Comparison of ENCODE assay signal across 16 mouse cellular contexts in genomic region chr4:99241674-99242073, GRCm38 (mm10). TPM values are rescaled to one million over a fixed set of nuclear protein-coding genes. Genes with fewer than 3 reads are reported as not detected.
DNase-seq lines count a peak whose midpoint lies in the region; TF ChIP-seq lines count a peak whose summit lies in the region.
"Had no signal": no experiment of that assay in that cellular context is flagged by ENCODE, and none has a peak within 500 bp of the region (broad histone marks: within the 10 kb centered on the region; RNA-seq: fewer than 3 reads in every experiment).

No protein-coding gene starts in this region.

- no peak overlapping the region for H3K27ac ChIP-seq in kidney, adult 2 months (ENCODE audit: insufficient read depth, low read depth, low read length)
- no peak overlapping the region for H3K27ac ChIP-seq in cortical plate, adult 2 months (ENCODE audit: insufficient read depth, low read length)
- H3K27ac ChIP-seq: heart, embryonic 10.5 days; hindbrain, embryonic 12.5 days; midbrain, embryonic 12.5 days had no signal

- DNase-seq in kidney, adult 2 months: no peak
- DNase-seq in kidney, adult 18-20 months: no peak
- DNase-seq in thymus, postnatal 4 days: peak; percentile 15
- DNase-seq in thymus, adult 18-20 months: no peak
- no peak for DNase-seq in left cerebral cortex, adult 18-20 months (ENCODE audit: low spot score in 2 of 2)
- no peak for DNase-seq in left cerebral cortex, postnatal 10 days (ENCODE audit: extremely low spot score in 1 of 2, low spot score in 2 of 2)
- DNase-seq: cerebellum, postnatal 14 days; kidney, postnatal 10 days; lung, adult 18-20 months; spleen, adult 18-20 months; thymus, postnatal 14 days had no signal

- intact Hi-C loops in left cerebral cortex, postnatal 10 days (cut with DNase I): no loop called here

- peak; percentile 37 for TF ChIP-seq CTCF in kidney, adult 2 months (conservative IDR thresholded peaks at IDR 0.05; ENCODE audit: insufficient read depth, insufficient read length, low read depth, low read length)
- 0 out of 2 replicates have a peak, but pooled peaks have one; percentile 6 for TF ChIP-seq CTCF in cortical plate, adult 2 months (IDR thresholded peaks at IDR 0.05; ENCODE audit: extremely low read depth, insufficient read depth, low read length)

- TF ChIP-seq POLR2A in kidney, adult 2 months (IDR thresholded peaks at IDR 0.05; ENCODE audit: low read depth, low read length): no peak
- TF ChIP-seq POLR2A in cortical plate, adult 2 months (IDR thresholded peaks at IDR 0.05; ENCODE audit: extremely low read depth, insufficient read depth, low read length): no peak

- H3K4me3 ChIP-seq in kidney, adult 2 months (ENCODE audit: insufficient read depth, low read depth, low read length): no peak overlapping the region
- H3K4me3 ChIP-seq in cortical plate, adult 2 months (ENCODE audit: insufficient read depth, low read length): no peak overlapping the region
- H3K4me3 ChIP-seq: heart, embryonic 10.5 days; hindbrain, embryonic 12.5 days; midbrain, embryonic 12.5 days had no signal

- no peaks in the 10 kb centered on the region for H3K27me3 ChIP-seq in kidney, adult 2 months (replicated peaks; ENCODE audit: control insufficient read depth, insufficient read depth, low read length)
- H3K27me3 ChIP-seq: hindbrain, embryonic 12.5 days; midbrain, embryonic 12.5 days had no signal

- no peaks in the 10 kb centered on the region for H3K4me1 ChIP-seq in kidney, adult 2 months (ENCODE audit: control insufficient read depth, insufficient read depth, low read length)
- no peaks in the 10 kb centered on the region for H3K4me1 ChIP-seq in cortical plate, adult 2 months (ENCODE audit: control insufficient read depth, insufficient read depth, low read length)
- H3K4me1 ChIP-seq: heart, embryonic 10.5 days; hindbrain, embryonic 12.5 days; midbrain, embryonic 12.5 days had no signal

- peaks cover 2% of the 10 kb centered on the region; the same call in 1 of the 2 replicates for H3K36me3 ChIP-seq in kidney, adult 2 months (ENCODE audit: control insufficient read depth, insufficient read depth, low read length)
- H3K36me3 ChIP-seq: G1E had no signal

- WGBS in kidney, adult 2 months: 67% methylated on average over 5 of the region's 5 CpGs

RNA-seq across cellular contexts. Expression of gene Atg4c, which starts 47.9 kb away (rescaled TPM):
- 5.4 and 6.9 TPM in 2 replicates for polyA plus RNA-seq in kidney, adult 2 months (2012; rRNA removed)
- polyA plus RNA-seq in cortical plate, adult 2 months (2012; rRNA removed): 37.9 and 38.3 TPM in 2 replicates
- 10 to 100 TPM; 42.7 to 44.2 TPM for total RNA-seq in left cerebral cortex, adult 18-20 months (2021)
- total RNA-seq in left cerebral cortex, postnatal 10 days (2021): 10 to 100 TPM; 25.3 to 29.3 TPM
- total RNA-seq: G1E had no signal
- polyA plus RNA-seq: G1E had no signal

RNA-seq across cellular contexts. Expression of gene Gm12689, which starts 54.0 kb away (rescaled TPM):
- 0.23 and 0.30 TPM in 2 replicates for polyA plus RNA-seq in kidney, adult 2 months (2012; rRNA removed)
- 2.4 and 2.6 TPM in 2 replicates for polyA plus RNA-seq in cortical plate, adult 2 months (2012; rRNA removed)
- under 1 TPM; 0.28 to 0.59 TPM for total RNA-seq in left cerebral cortex, adult 18-20 months (2021)
- under 1 TPM; 0.41 to 0.69 TPM for total RNA-seq in left cerebral cortex, postnatal 10 days (2021)
- total RNA-seq: G1E had no signal
- polyA plus RNA-seq: G1E had no signal
